Mouse (Mus musculus): Measurements from ENCODE around the gene Gm10322.

DNA sequence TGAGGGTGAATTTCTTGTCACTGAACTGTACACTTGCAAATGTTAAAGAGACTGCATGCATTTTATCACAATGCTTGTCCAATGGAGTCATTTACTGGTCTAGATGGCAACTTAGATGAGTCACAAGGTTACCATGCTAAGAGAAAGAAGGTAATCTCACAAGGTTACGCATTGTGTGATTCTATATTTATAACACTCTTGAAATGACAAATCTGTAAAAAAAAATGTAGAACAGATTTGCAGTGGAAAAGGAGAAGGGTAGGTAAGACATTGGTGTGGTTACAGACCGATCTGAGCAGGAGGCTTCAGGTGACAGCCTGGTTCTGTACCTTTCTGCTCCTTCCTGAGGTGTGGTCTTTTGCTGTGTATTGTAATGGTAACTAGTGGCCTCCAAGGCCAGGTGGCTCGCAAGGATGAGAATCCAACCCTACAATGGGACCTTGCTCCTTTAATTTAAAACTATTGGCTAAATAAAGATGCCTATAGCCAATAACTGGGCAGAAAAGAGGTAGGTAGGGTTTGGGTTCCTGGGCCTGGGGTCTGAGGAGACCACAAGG lies 35.2 kb upstream of the Gm10322 start:
- no peak for TF ChIP-seq CTCF (IDR thresholded peaks at IDR 0.05; ENCODE audit: low read depth, low read length)
- TF ChIP-seq POLR2A (IDR thresholded peaks at IDR 0.05; ENCODE audit: insufficient read depth, low read length) = no peak
